8 mouse cellular contexts compared by ENCODE assay signal in genomic region chr6:22354675-22355074, GRCm38 (mm10). TPM values are rescaled to one million over a fixed set of nuclear protein-coding genes. Genes with fewer than 3 reads are reported as not detected.
A peak's percentile ranks its signal among the peaks of the same experiment; 100 is the strongest.
DNase-seq lines count a peak whose midpoint lies in the region; ATAC-seq and TF ChIP-seq lines count a peak whose summit lies in the region.

No protein-coding gene starts in this region.

- no peak for ATAC-seq in heart, embryonic 11.5 days (replicated peaks; ENCODE audit: insufficient number of reproducible peaks, low FRiP score, low TSS enrichment)
- no peak for ATAC-seq in liver, embryonic 13.5 days (ENCODE audit: low read depth)

- H3K27ac ChIP-seq in heart, embryonic 11.5 days (ENCODE audit: low read depth, low read length): no peak overlapping the region
- no peak overlapping the region; the same call in 1 of the 2 replicates for H3K27ac ChIP-seq in spleen, adult 2 months (ENCODE audit: insufficient read depth, low read length)
- H3K27ac ChIP-seq in liver, embryonic 13.5 days: no peak overlapping the region

- H3K36me3 ChIP-seq in heart, embryonic 11.5 days (ENCODE audit: control insufficient read depth, insufficient read depth, low read length): no peaks in the 10 kb centered on the region
- H3K36me3 ChIP-seq in spleen, adult 2 months (ENCODE audit: control insufficient read depth, insufficient read depth, low read length): no peaks in the 10 kb centered on the region
- H3K36me3 ChIP-seq in liver, embryonic 13.5 days: no peaks in the 10 kb centered on the region

- H3K4me3 ChIP-seq in heart, embryonic 11.5 days (ENCODE audit: low read depth, low read length): peak overlapping the region; percentile 84; the same call in 1 of the 2 replicates
- peak overlapping the region; percentile 74 for H3K4me3 ChIP-seq in spleen, adult 2 months (ENCODE audit: extremely low read depth, insufficient read depth, insufficient read length)
- H3K4me3 ChIP-seq in liver, embryonic 13.5 days (replicated peaks): peak overlapping the region; percentile 75

- no peak overlapping the region for H3K9ac ChIP-seq in heart, embryonic 11.5 days (ENCODE audit: low read depth, low read length)
- H3K9ac ChIP-seq in liver, embryonic 13.5 days: peak overlapping the region; percentile 81; the same call in 1 of the 2 replicates

- H3K27me3 ChIP-seq in heart, embryonic 11.5 days (ENCODE audit: control insufficient read depth, insufficient read depth, low read length): no peaks in the 10 kb centered on the region
- H3K27me3 ChIP-seq in spleen, adult 2 months (ENCODE audit: control insufficient read depth, insufficient read depth, low read length): no peaks in the 10 kb centered on the region
- H3K27me3 ChIP-seq in liver, embryonic 13.5 days: no peaks in the 10 kb centered on the region

- intact Hi-C loops in heart, postnatal 25 days (cut with DNase I): no loop called here

- H3K4me1 ChIP-seq in heart, embryonic 11.5 days (ENCODE audit: control insufficient read depth, insufficient read depth, low read length): peaks cover 8% of the 10 kb centered on the region
- H3K4me1 ChIP-seq in spleen, adult 2 months (ENCODE audit: control insufficient read depth, insufficient read depth, insufficient read length): peaks cover 17% of the 10 kb centered on the region; the same call in 1 of the 2 replicates
- H3K4me1 ChIP-seq in liver, embryonic 13.5 days (replicated peaks): peaks cover 44% of the 10 kb centered on the region

- DNase-seq in heart, postnatal 25 days (ENCODE audit: low spot score): no peak
- DNase-seq in spleen, adult 2 months (ENCODE audit: low read depth in 1 of 2, low spot score in 2 of 2): no peak
- DNase-seq in spleen, postnatal 14 days (ENCODE audit: low spot score in 2 of 2): no peak
- DNase-seq in liver, embryonic 13.5 days: no peak
- no peak for DNase-seq in cerebellum, postnatal 10 days
- no peak for DNase-seq in layer of hippocampus, postnatal 14 days (ENCODE audit: low spot score in 2 of 2)
- no peak for DNase-seq in frontal cortex, postnatal 14 days (ENCODE audit: low spot score in 2 of 2)

- TF ChIP-seq POLR2A in spleen, adult 2 months (IDR thresholded peaks at IDR 0.05; ENCODE audit: low read depth, low read length): no peak

- WGBS in heart, embryonic 11.5 days (ENCODE audit: insufficient replicate concordance): 80% methylated on average over 7 of the region's 7 CpGs
- WGBS in spleen, adult 2 months: 70% methylated on average over 7 of the region's 7 CpGs
- 81% methylated on average over 7 of the region's 7 CpGs for WGBS in liver, embryonic 13.5 days (ENCODE audit: insufficient replicate concordance)

- no peaks in the 10 kb centered on the region for H3K9me3 ChIP-seq in heart, embryonic 11.5 days (replicated peaks; ENCODE audit: control insufficient read depth, low read length)
- H3K9me3 ChIP-seq in liver, embryonic 13.5 days (replicated peaks): no peaks in the 10 kb centered on the region

- no peak for TF ChIP-seq CTCF in spleen, adult 2 months (IDR thresholded peaks at IDR 0.05; ENCODE audit: extremely low read depth, insufficient read depth, insufficient read length, insufficient replicate concordance)

- peak overlapping the region; percentile 74 for H3K4me2 ChIP-seq in heart, embryonic 11.5 days
- H3K4me2 ChIP-seq in liver, embryonic 13.5 days: peak overlapping the region; percentile 89

RNA-seq across cellular contexts. Expression of gene Fam3c, which starts 1.4 kb away (rescaled TPM):
- 47.9 and 58.6 TPM in 2 replicates for polyA plus RNA-seq in heart, embryonic 11.5 days (2014; fragmentation: Nextera tagmentation; extraction: Ambion mirVana)
- total RNA-seq in heart, postnatal 25 days (2021): 10 to 100 TPM; 23.6 to 27.5 TPM
- polyA plus RNA-seq in spleen, adult 2 months (2012; rRNA removed): 3.7 and 3.9 TPM in 2 replicates
- 17.5 and 20.3 TPM in 2 replicates for polyA plus RNA-seq in liver, embryonic 13.5 days (2015; fragmentation: Nextera tagmentation; extraction: Ambion mirVana)
- total RNA-seq in layer of hippocampus, postnatal 14 days (2021): 10 to 100 TPM; 74.0 to 75.9 TPM
